Mouse (Mus musculus) testis, adult 2 months (tissue): ENCODE results near the gene Odf3b.

Experiments used
- CTCF ChIP-seq: fragments of 200-500 bp; IDR thresholded peaks from 2 replicates; pipeline ENCODE4 v1.5.1; 2012; ENCODE audit warnings: low read depth, mild to moderate bottlenecking, inconsistent platforms, low read length, moderate library complexity; ENCODE audit not compliant: control insufficient read depth, insufficient read depth, insufficient replicate concordance
- POLR2A ChIP-seq: fragments of 200-500 bp; IDR thresholded peaks from 2 replicates; pipeline ENCODE4 v1.6.1; 2012; ENCODE audit warnings: low read depth, mild to moderate bottlenecking, inconsistent platforms, low read length, moderate library complexity; ENCODE audit not compliant: control insufficient read depth

GRCm38 (mm10) chr15:89415282-89415681 lies 36.2 kb upstream of the Odf3b start:
- TF ChIP-seq CTCF (no peak), POLR2A (no peak)
